Mouse (Mus musculus): ENCODE results near the gene Sf3a1.

DNA sequence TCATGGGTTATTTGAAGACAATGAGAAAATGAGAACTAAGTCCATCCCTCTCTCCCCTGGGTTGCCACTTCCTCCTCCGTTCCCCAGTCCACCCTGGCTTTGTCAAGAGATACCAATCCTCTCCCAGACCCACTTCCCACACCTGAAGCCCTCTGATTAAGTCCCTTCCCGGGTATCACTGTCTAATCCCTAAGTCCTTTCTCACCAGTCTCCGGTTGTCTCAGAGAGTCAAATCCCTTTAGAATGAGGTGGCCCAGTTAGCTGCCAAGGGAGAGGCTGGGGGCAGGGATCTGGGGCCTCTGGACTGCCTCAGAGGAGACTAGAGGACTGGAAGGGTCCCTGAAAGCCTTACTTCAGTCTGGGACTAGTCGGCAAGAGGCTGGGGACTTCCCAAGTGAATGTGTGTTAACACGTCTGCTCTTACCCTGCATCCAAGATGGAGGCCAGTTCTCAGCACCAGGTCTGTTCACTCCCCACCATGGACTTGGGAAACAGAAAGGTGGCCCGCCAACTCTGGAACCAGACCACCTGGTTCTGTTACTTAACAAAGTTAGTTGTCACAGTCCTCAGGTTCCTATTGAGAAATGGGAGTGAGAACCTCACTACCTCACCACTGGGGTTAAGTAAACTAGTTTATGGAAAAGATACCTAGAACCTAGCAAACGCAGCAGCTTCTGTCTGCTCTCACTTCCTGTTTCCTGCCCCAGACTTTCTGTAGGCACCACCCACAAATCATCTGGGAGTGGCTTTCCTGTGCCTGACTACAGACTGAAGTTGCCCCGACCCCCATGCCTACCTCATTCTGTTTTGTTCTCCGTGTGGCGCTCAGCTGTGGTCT, 37.2 kb upstream of the Sf3a1 start, which contains the start of gene Sec14l2:
- TF ChIP-seq CTCF (IDR thresholded peaks at IDR 0.05; ENCODE audit: borderline replicate concordance, insufficient read depth, low read depth, low read length), result no peak
- TF ChIP-seq POLR2A (IDR thresholded peaks at IDR 0.05; ENCODE audit: borderline replicate concordance, insufficient read depth, low read length), result no peak

All from cerebellum, adult 2 months (tissue).